Mouse (Mus musculus): Measurements from ENCODE around the gene Lmf2.

Lmf2 gene

GRCm38 (mm10) chr15:89334271-89334670 is 21.2 kb downstream of the Lmf2 start, which contains the start of gene Miox:
TSS of gene Miox (plus strand) at chr15:89334398.
- in situ Hi-C loops (cut with MboI; ENCODE audit: low pct_unique_long_range_greater_than_20kb in 1 of 2, low sequenced_read_pairs in 2 of 2, unreplicated experiment in 1 of 2), result no loop called here

- in situ Hi-C loops (cut with MboI; ENCODE audit: low pct_unique_long_range_greater_than_20kb in 1 of 2, low sequenced_read_pairs in 2 of 2, unreplicated experiment in 1 of 2), result no loop called here
Observed at GRCm38 (mm10) chr15:89326441-89326840, 29.0 kb downstream of the Lmf2 start.

- in situ Hi-C loops (cut with MboI; ENCODE audit: low pct_unique_long_range_greater_than_20kb in 1 of 2, low sequenced_read_pairs in 2 of 2, unreplicated experiment in 1 of 2), result no loop called here
Observed at GRCm38 (mm10) chr15:89323656-89324055, 31.8 kb downstream of the Lmf2 start.

- in situ Hi-C loops (cut with MboI; ENCODE audit: low pct_unique_long_range_greater_than_20kb in 1 of 2, low sequenced_read_pairs in 2 of 2, unreplicated experiment in 1 of 2), result no loop called here
Observed at GRCm38 (mm10) chr15:89322670-89323522, 32.6 kb downstream of the Lmf2 start, which contains the start of gene Adm2. TSS of gene Adm2 (plus strand) at chr15:89322720.

GRCm38 (mm10) chr15:89321264-89321663 is 34.2 kb downstream of the Lmf2 start:
- in situ Hi-C loops (cut with MboI; ENCODE audit: low pct_unique_long_range_greater_than_20kb in 1 of 2, low sequenced_read_pairs in 2 of 2, unreplicated experiment in 1 of 2), result no loop called here

GRCm38 (mm10) chr15:89316146-89316545 is 39.3 kb downstream of the Lmf2 start:
- in situ Hi-C loops (cut with MboI; ENCODE audit: low pct_unique_long_range_greater_than_20kb in 1 of 2, low sequenced_read_pairs in 2 of 2, unreplicated experiment in 1 of 2), result no loop called here

GRCm38 (mm10) chr15:89315190-89315731 is 40.2 kb downstream of the Lmf2 start, which contains the start of gene Sbf1:
TSS of gene Sbf1 (minus strand) at chr15:89315311.
- in situ Hi-C loops (cut with MboI; ENCODE audit: low pct_unique_long_range_greater_than_20kb in 1 of 2, low sequenced_read_pairs in 2 of 2, unreplicated experiment in 1 of 2), result no loop called here

GRCm38 (mm10) chr15:89314511-89315189 is 40.8 kb downstream of the Lmf2 start:
- in situ Hi-C loops (cut with MboI; ENCODE audit: low pct_unique_long_range_greater_than_20kb in 1 of 2, low sequenced_read_pairs in 2 of 2, unreplicated experiment in 1 of 2), result no loop called here

GRCm38 (mm10) chr15:89314107-89314506 is 41.4 kb downstream of the Lmf2 start:
- in situ Hi-C loops (cut with MboI; ENCODE audit: low pct_unique_long_range_greater_than_20kb in 1 of 2, low sequenced_read_pairs in 2 of 2, unreplicated experiment in 1 of 2), result no loop called here

GRCm38 (mm10) chr15:89313359-89313758 is 42.1 kb downstream of the Lmf2 start:
- in situ Hi-C loops (cut with MboI; ENCODE audit: low pct_unique_long_range_greater_than_20kb in 1 of 2, low sequenced_read_pairs in 2 of 2, unreplicated experiment in 1 of 2), result no loop called here

- in situ Hi-C loops (cut with MboI; ENCODE audit: low pct_unique_long_range_greater_than_20kb in 1 of 2, low sequenced_read_pairs in 2 of 2, unreplicated experiment in 1 of 2), result no loop called here
Observed at GRCm38 (mm10) chr15:89309962-89310498, 45.4 kb downstream of the Lmf2 start.

- in situ Hi-C loops (cut with MboI; ENCODE audit: low pct_unique_long_range_greater_than_20kb in 1 of 2, low sequenced_read_pairs in 2 of 2, unreplicated experiment in 1 of 2), result no loop called here
Observed at GRCm38 (mm10) chr15:89308406-89309139, 46.9 kb downstream of the Lmf2 start.

- in situ Hi-C loops (cut with MboI; ENCODE audit: low pct_unique_long_range_greater_than_20kb in 1 of 2, low sequenced_read_pairs in 2 of 2, unreplicated experiment in 1 of 2), result no loop called here
Observed at GRCm38 (mm10) chr15:89307461-89307860, 48.0 kb downstream of the Lmf2 start.

GRCm38 (mm10) chr15:89305966-89306365 is 49.5 kb downstream of the Lmf2 start:
- in situ Hi-C loops (cut with MboI; ENCODE audit: low pct_unique_long_range_greater_than_20kb in 1 of 2, low sequenced_read_pairs in 2 of 2, unreplicated experiment in 1 of 2), result no loop called here

Measured in mouse embryonic stem cell (cell line).